Mouse (Mus musculus) liver, postnatal 0 days (tissue): ENCODE data around the gene Vwa8.

Experiments
- CTCF ChIP-seq: sonication (generic); IDR thresholded peaks from 2 replicates; pipeline ENCODE4 v1.5.1; 2016; ENCODE audit warnings: antibody characterized with exemption, low read depth
- EP300 ChIP-seq: IDR thresholded peaks from 2 replicates; pipeline ENCODE4 v1.6.1; 2016; ENCODE audit warnings: antibody characterized with exemption, low read depth, mild to moderate bottlenecking

GRCm38 (mm10) chr14:79162678-79163077, 313.8 kb downstream of the Vwa8 start:
- TF ChIP-seq CTCF (no peak), EP300 (no peak)
